Mouse (Mus musculus) E14TG2a.4 (cell line): ENCODE measurements at regions not wholly inside any gene's neighbourhood (a gene's known extent, or its start where the extent isn't known, plus 50 kb on each side); places are given as distances from the start of the nearest gene placed in this dataset.

Source experiments
- CTCF ChIP-seq: conservative IDR thresholded peaks from 2 replicates; pipeline ENCODE4 v1.5.1; 2014; ENCODE audit warnings: low read length
- POU5F1 ChIP-seq: IDR thresholded peaks from 2 replicates; pipeline ENCODE4 v1.6.1; 2014; ENCODE audit warnings: low read length, borderline replicate concordance

GRCm38 (mm10) chr9:34348442-34348841 lies 137.3 kb upstream of the Kirrel3 start:
- TF ChIP-seq CTCF (no peak), POU5F1 (no peak)
